Mouse (Mus musculus): Measurements from ENCODE around the gene Ccar1. TPM values are rescaled to one million over a fixed set of nuclear protein-coding genes. Genes with fewer than 3 reads are reported as not detected.
A peak's percentile ranks its signal among the peaks of the same experiment; 100 is the strongest.

The Ccar1 gene
- 10 to 100 TPM; 39.6 to 52.7 TPM for total RNA-seq (2021)
- 34.3 and 56.1 TPM in 2 replicates for polyA plus RNA-seq (2012; rRNA removed)
- long read RNA-seq, full-length matches to known transcripts = 15 of 43 reads
- long read RNA-seq, partial matches to known transcripts = 22 of 43 reads
- long read RNA-seq, other reads (novel, unspliced or antisense) = 6 of 43 reads

GRCm38 (mm10) chr10:62792177-62793090 lies at the start of gene Ccar1:
Gene Ccar1 (minus strand): TSS chr10:62792286.
- 2% methylated on average over 55 of the region's 55 CpGs for WGBS
- H3K27me3 ChIP-seq (ENCODE audit: control insufficient read depth, insufficient read depth, low read length) = no peaks in the 10 kb centered on the region
- peak within 1 kb of the TSS; percentile 93 for H3K27ac ChIP-seq
- peaks cover 4% of the 10 kb centered on the region for H3K4me1 ChIP-seq (ENCODE audit: control insufficient read depth, insufficient read depth, low read length)
- peak within 1 kb of the TSS; percentile 91 for H3K9ac ChIP-seq (ENCODE audit: low read depth, low read length)
- peak within 1 kb of the TSS; percentile 73 for H3K4me3 ChIP-seq
- DNase-seq = peak; percentile 99
- peaks cover 27% of the 10 kb centered on the region for H3K36me3 ChIP-seq (ENCODE audit: control insufficient read depth, insufficient read depth, low read length)
- peak; percentile 87 for TF ChIP-seq POLR2A (IDR thresholded peaks at IDR 0.05; ENCODE audit: insufficient read depth, low read depth, low read length)
- peak; percentile 9; the same call in 1 of the 2 replicates for TF ChIP-seq CTCF (IDR thresholded peaks at IDR 0.05)
- 0 out of 2 replicates have a peak, but pooled peaks have one; percentile 33 for TF ChIP-seq EP300 (IDR thresholded peaks at IDR 0.05; ENCODE audit: insufficient read depth, low read depth, low read length)
- peaks cover 4% of the 10 kb centered on the region for H3K79me2 ChIP-seq (replicated peaks; ENCODE audit: control insufficient read depth, insufficient read depth, low read length)
- intact Hi-C loops (cut with DNase I) = loop anchor here (5.0 kb wide), 2 partner anchors 75 to 230 kb away; partner anchors contain the start of genes Hnrnph3 and Pbld2

DNA sequence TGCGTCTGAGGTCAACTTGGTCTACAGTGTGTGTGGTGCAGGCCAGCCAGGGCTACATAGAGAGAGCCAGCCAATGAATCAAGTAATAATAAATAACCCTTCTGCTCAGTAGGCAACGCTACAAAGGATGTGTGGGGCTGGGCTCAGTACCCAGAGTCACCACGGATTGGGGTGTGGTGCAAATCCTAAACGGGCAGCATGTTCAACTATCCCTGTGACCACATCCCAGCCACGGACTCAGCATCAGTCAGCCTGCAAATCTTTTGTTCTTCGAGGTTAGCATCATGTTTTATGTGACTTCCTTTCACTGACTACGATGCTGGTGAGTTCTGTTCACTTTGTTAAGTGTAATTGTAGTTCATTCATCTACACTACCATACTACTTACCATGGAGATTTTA lies 48.6 kb upstream of the Ccar1 start:
- peaks cover 3% of the 10 kb centered on the region for H3K4me1 ChIP-seq (ENCODE audit: control insufficient read depth, insufficient read depth, low read length)
- intact Hi-C loops (cut with DNase I) = no loop called here
- DNase-seq = no peak
- no peaks in the 10 kb centered on the region for H3K79me2 ChIP-seq (replicated peaks; ENCODE audit: control insufficient read depth, insufficient read depth, low read length)
- no peak for TF ChIP-seq EP300 (IDR thresholded peaks at IDR 0.05; ENCODE audit: insufficient read depth, low read depth, low read length)
- TF ChIP-seq CTCF (IDR thresholded peaks at IDR 0.05) = no peak
- no peak for TF ChIP-seq POLR2A (IDR thresholded peaks at IDR 0.05; ENCODE audit: insufficient read depth, low read depth, low read length)
- 85% methylated on average over 7 of the region's 7 CpGs for WGBS
- no peak overlapping the region for H3K4me3 ChIP-seq
- peaks cover 2% of the 10 kb centered on the region; the same call in 1 of the 2 replicates for H3K36me3 ChIP-seq (ENCODE audit: control insufficient read depth, insufficient read depth, low read length)
- no peaks in the 10 kb centered on the region for H3K27me3 ChIP-seq (ENCODE audit: control insufficient read depth, insufficient read depth, low read length)
- H3K27ac ChIP-seq = no peak overlapping the region
- H3K9ac ChIP-seq (ENCODE audit: low read depth, low read length) = no peak overlapping the region

- no peak overlapping the region for H3K9ac ChIP-seq (ENCODE audit: low read depth, low read length)
Measured at GRCm38 (mm10) chr10:62837987-62838386, 45.9 kb upstream of the Ccar1 start.

DNA sequence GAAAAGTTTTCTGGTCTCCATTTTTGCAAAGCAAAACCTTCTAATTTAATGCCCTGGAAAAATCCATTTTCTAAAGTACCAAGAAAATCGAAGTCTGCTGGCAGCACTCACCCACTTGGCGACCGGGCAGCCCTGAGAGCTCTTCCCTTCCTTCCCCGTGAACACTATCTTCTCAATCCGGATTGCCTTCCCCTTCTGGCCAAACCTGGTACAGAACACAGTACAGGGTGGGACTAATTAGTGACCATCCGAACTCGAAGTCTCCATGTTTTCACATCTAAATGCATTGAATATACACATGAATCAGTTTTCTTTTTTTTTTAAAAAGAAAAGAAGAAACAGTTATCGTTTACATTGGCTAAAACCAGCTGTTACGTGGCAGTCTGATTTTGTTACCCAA lies 40.7 kb upstream of the Ccar1 start:
- H3K9ac ChIP-seq (ENCODE audit: low read depth, low read length) = no peak overlapping the region
- TF ChIP-seq CTCF (IDR thresholded peaks at IDR 0.05) = no peak
- TF ChIP-seq EP300 (IDR thresholded peaks at IDR 0.05; ENCODE audit: insufficient read depth, low read depth, low read length) = no peak
- no peak for TF ChIP-seq POLR2A (IDR thresholded peaks at IDR 0.05; ENCODE audit: insufficient read depth, low read depth, low read length)
- H3K27me3 ChIP-seq (ENCODE audit: control insufficient read depth, insufficient read depth, low read length) = no peaks in the 10 kb centered on the region
- DNase-seq = no peak
- WGBS = 74% methylated on average over 9 of the region's 9 CpGs
- H3K36me3 ChIP-seq (ENCODE audit: control insufficient read depth, insufficient read depth, low read length) = no peaks in the 10 kb centered on the region
- no peaks in the 10 kb centered on the region for H3K4me1 ChIP-seq (ENCODE audit: control insufficient read depth, insufficient read depth, low read length)
- no peak overlapping the region for H3K4me3 ChIP-seq
- no peak overlapping the region for H3K27ac ChIP-seq
- no peaks in the 10 kb centered on the region for H3K79me2 ChIP-seq (replicated peaks; ENCODE audit: control insufficient read depth, insufficient read depth, low read length)
- intact Hi-C loops (cut with DNase I) = no loop called here

More at GRCm38 (mm10) chr10:62837987-62838386, 45.9 kb upstream of the Ccar1 start:
- WGBS = 83% methylated on average over 5 of the region's 5 CpGs
- TF ChIP-seq EP300 (IDR thresholded peaks at IDR 0.05; ENCODE audit: insufficient read depth, low read depth, low read length) = no peak
- TF ChIP-seq CTCF (IDR thresholded peaks at IDR 0.05) = no peak
- TF ChIP-seq POLR2A (IDR thresholded peaks at IDR 0.05; ENCODE audit: insufficient read depth, low read depth, low read length) = no peak
- H3K4me1 ChIP-seq (ENCODE audit: control insufficient read depth, insufficient read depth, low read length) = no peaks in the 10 kb centered on the region
- no peaks in the 10 kb centered on the region for H3K36me3 ChIP-seq (ENCODE audit: control insufficient read depth, insufficient read depth, low read length)
- H3K4me3 ChIP-seq = no peak overlapping the region
- H3K27me3 ChIP-seq (ENCODE audit: control insufficient read depth, insufficient read depth, low read length) = no peaks in the 10 kb centered on the region
- DNase-seq = no peak
- intact Hi-C loops (cut with DNase I) = no loop called here
- no peaks in the 10 kb centered on the region for H3K79me2 ChIP-seq (replicated peaks; ENCODE audit: control insufficient read depth, insufficient read depth, low read length)
- H3K27ac ChIP-seq = no peak overlapping the region

DNA sequence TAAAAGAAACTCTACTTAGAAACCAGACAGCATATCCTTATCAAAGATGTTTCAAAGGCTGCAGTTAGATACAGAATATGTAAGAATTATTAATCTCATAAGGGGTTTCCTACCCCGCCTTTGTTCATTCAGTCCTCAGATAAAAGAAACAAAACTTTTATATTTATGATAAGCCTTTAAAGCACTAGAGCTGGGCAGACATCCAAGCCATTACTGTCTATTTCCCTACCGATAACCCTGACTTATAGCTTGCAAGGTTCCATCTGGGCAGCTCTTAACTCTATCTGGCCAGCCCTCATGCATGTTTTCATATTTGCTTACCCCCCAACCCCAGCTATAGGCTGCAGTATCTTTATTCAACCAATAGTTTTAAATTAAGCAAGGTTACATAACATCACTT lies 39.5 kb upstream of the Ccar1 start:
- 35% methylated on average over 2 of the region's 2 CpGs for WGBS
- DNase-seq = no peak
- Histone ChIP-seq H3K4me3 (no peak overlapping the region), H3K36me3 (ENCODE audit: control insufficient read depth, insufficient read depth, low read length) (no peaks in the 10 kb centered on the region), H3K4me1 (ENCODE audit: control insufficient read depth, insufficient read depth, low read length) (no peaks in the 10 kb centered on the region), H3K9ac (ENCODE audit: low read depth, low read length) (no peak overlapping the region), H3K27ac (no peak overlapping the region), H3K79me2 (replicated peaks; ENCODE audit: control insufficient read depth, insufficient read depth, low read length) (no peaks in the 10 kb centered on the region), H3K27me3 (ENCODE audit: control insufficient read depth, insufficient read depth, low read length) (no peaks in the 10 kb centered on the region)
- TF ChIP-seq CTCF (IDR thresholded peaks at IDR 0.05) (no peak), EP300 (IDR thresholded peaks at IDR 0.05; ENCODE audit: insufficient read depth, low read depth, low read length) (no peak), POLR2A (IDR thresholded peaks at IDR 0.05; ENCODE audit: insufficient read depth, low read depth, low read length) (no peak)
- intact Hi-C loops (cut with DNase I) = no loop called here

GRCm38 (mm10) chr10:62824474-62824873 lies 32.4 kb upstream of the Ccar1 start:
- Histone ChIP-seq H3K27me3 (ENCODE audit: control insufficient read depth, insufficient read depth, low read length) (no peaks in the 10 kb centered on the region), H3K79me2 (replicated peaks; ENCODE audit: control insufficient read depth, insufficient read depth, low read length) (no peaks in the 10 kb centered on the region), H3K4me1 (ENCODE audit: control insufficient read depth, insufficient read depth, low read length) (no peaks in the 10 kb centered on the region), H3K27ac (no peak overlapping the region), H3K9ac (ENCODE audit: low read depth, low read length) (no peak overlapping the region), H3K4me3 (no peak overlapping the region), H3K36me3 (ENCODE audit: control insufficient read depth, insufficient read depth, low read length) (no peaks in the 10 kb centered on the region)
- intact Hi-C loops (cut with DNase I) = no loop called here
- TF ChIP-seq EP300 (IDR thresholded peaks at IDR 0.05; ENCODE audit: insufficient read depth, low read depth, low read length) (no peak), POLR2A (IDR thresholded peaks at IDR 0.05; ENCODE audit: insufficient read depth, low read depth, low read length) (no peak), CTCF (IDR thresholded peaks at IDR 0.05) (no peak)
- DNase-seq = no peak
- 81% methylated on average over 8 of the region's 8 CpGs for WGBS
